Mouse (Mus musculus): Measurements from ENCODE around the gene Mrpl51. TPM values are rescaled to one million over a fixed set of nuclear protein-coding genes. Genes with fewer than 3 reads are reported as not detected.

Mrpl51 gene
- polyA plus RNA-seq, 1 experiment from 2014 or later, result 284 TPM

DNA sequence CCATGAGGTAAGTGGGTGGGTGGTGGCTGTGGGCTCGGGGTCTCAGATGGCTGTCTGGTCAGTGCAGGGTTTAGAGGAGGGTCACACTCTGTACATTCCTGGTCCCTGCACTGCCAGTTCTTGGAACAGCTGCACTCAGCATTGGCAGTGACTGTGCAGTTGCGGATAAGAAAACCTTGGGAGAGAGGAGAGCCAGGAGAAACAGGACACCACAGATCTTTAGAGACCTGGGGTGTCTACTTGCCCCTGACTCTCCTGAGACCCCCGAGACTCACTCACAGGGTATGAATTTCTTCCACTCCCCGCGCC is 42.9 kb downstream of the Mrpl51 start:
- ATAC-seq, result no peak; the same call in 1 of the 2 replicates
- Histone ChIP-seq H3K27me3 (replicated peaks; ENCODE audit: control insufficient read depth, insufficient read depth, low read length) (no peaks in the 10 kb centered on the region), H3K4me2 (ENCODE audit: low read depth, low read length) (no peak overlapping the region), H3K4me1 (ENCODE audit: control insufficient read depth, insufficient read depth, low read length) (peaks cover 8% of the 10 kb centered on the region), H3K27ac (ENCODE audit: low read length) (no peak overlapping the region), H3K9ac (ENCODE audit: low read depth, low read length) (no peak overlapping the region), H3K4me3 (ENCODE audit: low read length) (no peak overlapping the region), H3K9me3 (ENCODE audit: control insufficient read depth, low read length) (no peaks in the 10 kb centered on the region), H3K36me3 (ENCODE audit: control insufficient read depth, insufficient read depth, low read length) (no peaks in the 10 kb centered on the region)
- WGBS, result 61% methylated on average over 5 of the region's 5 CpGs

- 82% methylated on average over 6 of the region's 6 CpGs for WGBS
- Histone ChIP-seq H3K4me3 (ENCODE audit: low read length) (no peak overlapping the region), H3K9ac (ENCODE audit: low read depth, low read length) (no peak overlapping the region), H3K27me3 (replicated peaks; ENCODE audit: control insufficient read depth, insufficient read depth, low read length) (no peaks in the 10 kb centered on the region), H3K9me3 (ENCODE audit: control insufficient read depth, low read length) (no peaks in the 10 kb centered on the region), H3K36me3 (ENCODE audit: control insufficient read depth, insufficient read depth, low read length) (no peaks in the 10 kb centered on the region), H3K27ac (ENCODE audit: low read length) (no peak overlapping the region), H3K4me2 (ENCODE audit: low read depth, low read length) (no peak overlapping the region), H3K4me1 (ENCODE audit: control insufficient read depth, insufficient read depth, low read length) (peaks cover 8% of the 10 kb centered on the region; the same call in 1 of the 2 replicates)
- no peak for ATAC-seq
Observed at GRCm38 (mm10) chr6:125236341-125236740, 44.7 kb downstream of the Mrpl51 start.

- no peaks in the 10 kb centered on the region for H3K9me3 ChIP-seq (ENCODE audit: control insufficient read depth, low read length)
- H3K27me3 ChIP-seq (replicated peaks; ENCODE audit: control insufficient read depth, insufficient read depth, low read length), result no peaks in the 10 kb centered on the region
- no peak within 1 kb of the TSS for H3K4me2 ChIP-seq (ENCODE audit: low read depth, low read length)
- H3K27ac ChIP-seq (ENCODE audit: low read length), result no peak within 1 kb of the TSS
- ATAC-seq, result no peak
- peaks cover 6% of the 10 kb centered on the region; the same call in 1 of the 2 replicates for H3K4me1 ChIP-seq (ENCODE audit: control insufficient read depth, insufficient read depth, low read length)
- H3K9ac ChIP-seq (ENCODE audit: low read depth, low read length), result no peak within 1 kb of the TSS
- 48% methylated on average over 6 of the region's 6 CpGs for WGBS
- H3K4me3 ChIP-seq (ENCODE audit: low read length), result no peak within 1 kb of the TSS
- no peaks in the 10 kb centered on the region for H3K36me3 ChIP-seq (ENCODE audit: control insufficient read depth, insufficient read depth, low read length)
Observed at GRCm38 (mm10) chr6:125236782-125237181, 45.2 kb downstream of the Mrpl51 start, which contains the start of gene Cd27. TSS of gene Cd27 (minus strand) at chr6:125237010.

DNA sequence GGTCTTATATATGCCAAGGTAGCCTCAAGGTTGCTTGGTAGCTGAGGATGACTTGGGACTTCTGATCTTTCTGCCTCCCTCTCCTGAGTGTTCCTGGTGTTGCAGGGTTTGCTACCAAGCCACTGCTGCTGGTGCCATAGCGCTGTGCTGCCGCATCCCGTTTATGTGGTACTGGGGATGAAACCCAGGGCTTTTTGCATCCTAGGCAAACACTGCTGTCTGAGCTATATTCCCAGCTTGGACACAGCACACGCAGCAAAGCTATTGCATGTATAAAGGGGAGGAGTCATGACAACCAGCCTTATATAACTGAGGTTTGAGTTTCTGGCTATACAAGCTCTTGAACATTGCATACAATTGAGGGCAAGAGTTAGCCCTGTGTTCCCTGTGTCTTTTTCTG is 45.8 kb downstream of the Mrpl51 start:
- H3K4me1 ChIP-seq (ENCODE audit: control insufficient read depth, insufficient read depth, low read length), result no peaks in the 10 kb centered on the region
- no peak overlapping the region for H3K27ac ChIP-seq (ENCODE audit: low read length)
- no peak overlapping the region for H3K4me2 ChIP-seq (ENCODE audit: low read depth, low read length)
- WGBS, result 88% methylated on average over 4 of the region's 4 CpGs
- no peaks in the 10 kb centered on the region for H3K9me3 ChIP-seq (ENCODE audit: control insufficient read depth, low read length)
- H3K9ac ChIP-seq (ENCODE audit: low read depth, low read length), result no peak overlapping the region
- H3K27me3 ChIP-seq (replicated peaks; ENCODE audit: control insufficient read depth, insufficient read depth, low read length), result no peaks in the 10 kb centered on the region
- H3K4me3 ChIP-seq (ENCODE audit: low read length), result no peak overlapping the region
- no peak for ATAC-seq
- no peaks in the 10 kb centered on the region for H3K36me3 ChIP-seq (ENCODE audit: control insufficient read depth, insufficient read depth, low read length)

- Histone ChIP-seq H3K36me3 (ENCODE audit: control insufficient read depth, insufficient read depth, low read length) (no peaks in the 10 kb centered on the region), H3K27me3 (replicated peaks; ENCODE audit: control insufficient read depth, insufficient read depth, low read length) (no peaks in the 10 kb centered on the region), H3K4me3 (ENCODE audit: low read length) (no peak overlapping the region), H3K27ac (ENCODE audit: low read length) (no peak overlapping the region), H3K9ac (ENCODE audit: low read depth, low read length) (no peak overlapping the region), H3K9me3 (ENCODE audit: control insufficient read depth, low read length) (no peaks in the 10 kb centered on the region), H3K4me2 (ENCODE audit: low read depth, low read length) (no peak overlapping the region), H3K4me1 (ENCODE audit: control insufficient read depth, insufficient read depth, low read length) (no peaks in the 10 kb centered on the region)
- ATAC-seq, result no peak
- 51% methylated on average over 6 of the region's 6 CpGs for WGBS
Observed at GRCm38 (mm10) chr6:125238396-125238795, 46.8 kb downstream of the Mrpl51 start.

DNA sequence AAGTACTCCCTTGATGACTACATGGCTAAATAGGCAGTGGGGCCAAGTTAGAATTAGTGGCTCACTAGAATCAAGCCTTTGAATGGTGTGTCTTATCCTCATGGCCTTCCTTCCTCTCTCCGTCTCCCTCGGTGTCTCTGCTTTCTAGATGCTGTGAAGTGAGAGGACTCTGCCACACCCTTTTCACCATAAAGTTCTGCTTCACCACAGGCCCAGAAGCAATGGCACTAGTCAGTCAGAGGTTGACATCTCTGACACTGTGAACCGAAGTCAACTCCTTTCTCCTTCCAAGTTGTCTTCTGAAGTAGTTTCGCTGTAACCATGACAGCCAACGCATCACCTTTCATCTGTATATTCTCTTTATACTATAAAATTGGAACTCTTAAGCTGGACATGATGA is 47.9 kb downstream of the Mrpl51 start:
- H3K27me3 ChIP-seq (replicated peaks; ENCODE audit: control insufficient read depth, insufficient read depth, low read length), result no peaks in the 10 kb centered on the region
- ATAC-seq, result no peak

DNA sequence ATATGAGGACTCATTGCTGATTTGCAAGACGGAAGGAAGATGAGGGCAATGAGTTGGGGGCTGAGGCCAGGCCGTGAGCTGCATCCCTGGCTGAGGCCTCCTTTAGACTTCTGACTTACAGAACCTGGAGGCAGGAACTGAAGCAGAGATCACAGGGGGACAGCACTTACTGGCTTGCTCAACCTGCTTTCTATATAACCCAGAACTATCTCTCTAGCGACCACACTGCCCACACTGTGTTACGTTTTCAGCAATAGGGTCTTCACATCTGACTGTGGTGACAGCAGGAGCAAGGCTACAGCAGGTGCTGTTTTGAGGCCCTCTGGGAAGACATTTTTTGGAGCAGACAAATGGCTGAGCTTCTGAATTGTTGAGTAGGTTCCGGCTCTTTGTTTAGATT is 49.0 kb downstream of the Mrpl51 start:
- H3K4me1 ChIP-seq (ENCODE audit: control insufficient read depth, insufficient read depth, low read length), result no peaks in the 10 kb centered on the region
- H3K4me3 ChIP-seq (ENCODE audit: low read length), result no peak overlapping the region
- no peak for ATAC-seq
- H3K4me2 ChIP-seq (ENCODE audit: low read depth, low read length), result no peak overlapping the region
- no peaks in the 10 kb centered on the region for H3K36me3 ChIP-seq (ENCODE audit: control insufficient read depth, insufficient read depth, low read length)
- H3K27me3 ChIP-seq (replicated peaks; ENCODE audit: control insufficient read depth, insufficient read depth, low read length), result no peaks in the 10 kb centered on the region
- H3K9ac ChIP-seq (ENCODE audit: low read depth, low read length), result no peak overlapping the region
- WGBS, result 72% methylated on average over 5 of the region's 5 CpGs
- no peak overlapping the region for H3K27ac ChIP-seq (ENCODE audit: low read length)
- H3K9me3 ChIP-seq (ENCODE audit: control insufficient read depth, low read length), result no peaks in the 10 kb centered on the region

More for the DNA sequence above, 47.9 kb downstream of the Mrpl51 start:
- 94% methylated on average over 5 of the region's 5 CpGs for WGBS
- Histone ChIP-seq H3K4me3 (ENCODE audit: low read length) (no peak overlapping the region), H3K36me3 (ENCODE audit: control insufficient read depth, insufficient read depth, low read length) (no peaks in the 10 kb centered on the region), H3K27ac (ENCODE audit: low read length) (no peak overlapping the region), H3K9ac (ENCODE audit: low read depth, low read length) (no peak overlapping the region), H3K9me3 (ENCODE audit: control insufficient read depth, low read length) (no peaks in the 10 kb centered on the region), H3K4me1 (ENCODE audit: control insufficient read depth, insufficient read depth, low read length) (no peaks in the 10 kb centered on the region), H3K4me2 (ENCODE audit: low read depth, low read length) (no peak overlapping the region)

DNA sequence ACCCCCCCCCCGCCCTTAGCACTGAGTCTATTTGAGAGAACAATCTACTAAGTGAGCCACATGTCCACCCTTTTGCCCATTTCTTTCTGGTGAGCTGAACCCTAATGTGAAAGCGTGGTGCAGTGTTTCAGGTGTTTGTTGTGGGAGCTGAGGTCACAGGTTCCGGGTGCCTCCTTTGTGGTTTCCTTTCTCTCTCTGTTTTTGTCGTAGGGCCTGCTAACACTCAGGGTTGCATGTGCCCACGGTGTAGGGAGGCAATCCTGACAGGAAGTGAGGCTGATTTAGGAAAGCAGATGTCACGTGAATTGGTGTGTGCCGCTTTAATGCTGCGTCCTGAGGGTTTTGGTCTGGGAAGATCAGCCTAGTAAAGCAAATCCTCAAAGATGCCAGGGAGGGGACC is 50.0 kb downstream of the Mrpl51 start:
- H3K4me1 ChIP-seq (ENCODE audit: control insufficient read depth, insufficient read depth, low read length), result no peaks in the 10 kb centered on the region
- H3K4me3 ChIP-seq (ENCODE audit: low read length), result no peak overlapping the region
- no peaks in the 10 kb centered on the region for H3K9me3 ChIP-seq (ENCODE audit: control insufficient read depth, low read length)
- no peak overlapping the region for H3K27ac ChIP-seq (ENCODE audit: low read length)
- no peak overlapping the region for H3K4me2 ChIP-seq (ENCODE audit: low read depth, low read length)
- H3K36me3 ChIP-seq (ENCODE audit: control insufficient read depth, insufficient read depth, low read length), result no peaks in the 10 kb centered on the region
- no peaks in the 10 kb centered on the region for H3K27me3 ChIP-seq (replicated peaks; ENCODE audit: control insufficient read depth, insufficient read depth, low read length)
- 80% methylated on average over 8 of the region's 8 CpGs for WGBS
- ATAC-seq, result no peak
- H3K9ac ChIP-seq (ENCODE audit: low read depth, low read length), result no peak overlapping the region

DNA sequence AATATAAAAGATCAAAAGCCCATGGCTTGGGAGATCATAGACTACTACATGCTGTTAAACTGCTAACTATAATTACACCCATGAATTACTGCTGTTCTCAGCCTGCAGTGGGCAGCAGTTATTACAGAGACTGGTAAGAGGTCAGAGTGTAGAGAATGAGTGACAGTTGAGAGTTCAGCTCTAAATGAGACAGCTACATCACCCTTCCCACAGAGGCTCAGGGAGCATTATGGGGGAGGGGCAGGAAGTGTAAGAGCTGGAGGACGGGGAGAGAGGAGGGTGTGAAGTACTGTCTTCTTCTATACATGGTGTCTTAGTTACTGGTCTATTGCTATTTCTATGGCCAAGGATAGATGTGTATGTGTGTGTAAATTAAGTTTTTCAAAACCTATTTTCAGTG is 53.0 kb downstream of the Mrpl51 start:
- Histone ChIP-seq H3K27ac (ENCODE audit: low read length) (no peak overlapping the region), H3K4me2 (ENCODE audit: low read depth, low read length) (no peak overlapping the region), H3K4me3 (ENCODE audit: low read length) (no peak overlapping the region), H3K4me1 (ENCODE audit: control insufficient read depth, insufficient read depth, low read length) (no peaks in the 10 kb centered on the region), H3K27me3 (replicated peaks; ENCODE audit: control insufficient read depth, insufficient read depth, low read length) (no peaks in the 10 kb centered on the region), H3K9me3 (ENCODE audit: control insufficient read depth, low read length) (no peaks in the 10 kb centered on the region), H3K36me3 (ENCODE audit: control insufficient read depth, insufficient read depth, low read length) (no peaks in the 10 kb centered on the region), H3K9ac (ENCODE audit: low read depth, low read length) (no peak overlapping the region)
- WGBS, result 24% methylated on average over 1 of the region's 1 CpGs
- ATAC-seq, result no peak
